Mouse (Mus musculus) heart, postnatal 0 days (tissue): ENCODE measurements around the gene Lrrc23.

Experiments
- CTCF ChIP-seq: IDR thresholded peaks from 2 replicates; pipeline ENCODE4 v1.5.1; 2016; ENCODE audit warnings: antibody characterized with exemption, control low read depth, low read depth
- EP300 ChIP-seq: IDR thresholded peaks from 2 replicates; pipeline ENCODE4 v1.6.1; 2016; ENCODE audit warnings: antibody characterized with exemption, low read depth

GRCm38 (mm10) chr6:124817563-124817962, 38.0 kb upstream of the Lrrc23 start:
- TF ChIP-seq CTCF = no peak
- no peak for TF ChIP-seq EP300
